Mouse (Mus musculus): Measurements from ENCODE around the gene Cntnap5a. TPM values are rescaled to one million over a fixed set of nuclear protein-coding genes. Genes with fewer than 3 reads are reported as not detected.

Cntnap5a gene
- polyA plus RNA-seq, 1 experiment: 0.10 TPM

GRCm38 (mm10) chr1:115925953-115926665 lies 241.6 kb downstream of the Cntnap5a start:
- H3K4me1 ChIP-seq (ENCODE audit: control insufficient read depth, insufficient read depth, low read length): no peaks in the 10 kb centered on the region
- no peaks in the 10 kb centered on the region for H3K36me3 ChIP-seq (ENCODE audit: control insufficient read depth, insufficient read depth, low read length, poor library complexity, severe bottlenecking)
- no peaks in the 10 kb centered on the region for H3K27me3 ChIP-seq (ENCODE audit: control insufficient read depth, insufficient read depth, low read length, poor library complexity, severe bottlenecking)
- no peak overlapping the region for H3K27ac ChIP-seq (ENCODE audit: insufficient read depth, low read length)
- H3K9me3 ChIP-seq (replicated peaks; ENCODE audit: control insufficient read depth, insufficient read depth, low read length, poor library complexity, severe bottlenecking): no peaks in the 10 kb centered on the region
- no peak overlapping the region for H3K4me3 ChIP-seq (ENCODE audit: low read depth, low read length)
- TF ChIP-seq EP300 (IDR thresholded peaks at IDR 0.05; ENCODE audit: insufficient read depth, low read depth, low read length) (no peak), CTCF (IDR thresholded peaks at IDR 0.05; ENCODE audit: low read depth, low read length) (no peak), POLR2A (IDR thresholded peaks at IDR 0.05; ENCODE audit: insufficient read depth, low read length) (no peak)
- H3K9ac ChIP-seq (ENCODE audit: low read depth, poor library complexity, severe bottlenecking): no peak overlapping the region

DNA sequence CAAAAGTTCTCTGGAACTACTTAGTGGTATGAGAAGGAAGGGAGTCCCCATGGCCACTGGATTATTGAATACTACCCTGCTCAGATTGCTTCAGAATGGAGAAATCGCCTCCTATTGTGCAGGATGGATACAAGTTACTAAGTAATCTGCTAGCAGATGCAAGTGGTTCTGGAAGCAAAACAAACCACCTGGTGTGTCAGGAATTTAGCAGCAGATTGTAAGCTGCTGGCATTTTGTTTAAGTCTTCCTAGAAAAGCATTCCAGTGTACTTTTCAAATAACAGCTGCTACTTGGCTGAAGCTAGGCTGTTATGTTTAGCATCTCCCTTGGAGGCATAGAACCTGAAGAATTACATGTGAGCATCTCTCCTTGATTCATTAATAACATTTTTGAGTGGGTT lies 247.5 kb downstream of the Cntnap5a start:
- no peak overlapping the region for H3K9ac ChIP-seq (ENCODE audit: low read depth, poor library complexity, severe bottlenecking)
- H3K27ac ChIP-seq (ENCODE audit: insufficient read depth, low read length): no peak overlapping the region
- H3K9me3 ChIP-seq (replicated peaks; ENCODE audit: control insufficient read depth, insufficient read depth, low read length, poor library complexity, severe bottlenecking): no peaks in the 10 kb centered on the region
- H3K27me3 ChIP-seq (ENCODE audit: control insufficient read depth, insufficient read depth, low read length, poor library complexity, severe bottlenecking): no peaks in the 10 kb centered on the region
- H3K4me3 ChIP-seq (ENCODE audit: low read depth, low read length): no peak overlapping the region
- no peaks in the 10 kb centered on the region for H3K36me3 ChIP-seq (ENCODE audit: control insufficient read depth, insufficient read depth, low read length, poor library complexity, severe bottlenecking)
- no peak for TF ChIP-seq CTCF (IDR thresholded peaks at IDR 0.05; ENCODE audit: low read depth, low read length)
- TF ChIP-seq POLR2A (IDR thresholded peaks at IDR 0.05; ENCODE audit: insufficient read depth, low read length): no peak
- TF ChIP-seq EP300 (IDR thresholded peaks at IDR 0.05; ENCODE audit: insufficient read depth, low read depth, low read length): no peak
- no peaks in the 10 kb centered on the region for H3K4me1 ChIP-seq (ENCODE audit: control insufficient read depth, insufficient read depth, low read length)

- Histone ChIP-seq H3K4me3 (ENCODE audit: low read depth, low read length) (no peak overlapping the region), H3K9ac (ENCODE audit: low read depth, poor library complexity, severe bottlenecking) (no peak overlapping the region), H3K27me3 (ENCODE audit: control insufficient read depth, insufficient read depth, low read length, poor library complexity, severe bottlenecking) (no peaks in the 10 kb centered on the region), H3K27ac (ENCODE audit: insufficient read depth, low read length) (no peak overlapping the region), H3K9me3 (replicated peaks; ENCODE audit: control insufficient read depth, insufficient read depth, low read length, poor library complexity, severe bottlenecking) (no peaks in the 10 kb centered on the region), H3K4me1 (ENCODE audit: control insufficient read depth, insufficient read depth, low read length) (no peaks in the 10 kb centered on the region), H3K36me3 (ENCODE audit: control insufficient read depth, insufficient read depth, low read length, poor library complexity, severe bottlenecking) (no peaks in the 10 kb centered on the region)
- TF ChIP-seq POLR2A (IDR thresholded peaks at IDR 0.05; ENCODE audit: insufficient read depth, low read length): no peak
- TF ChIP-seq CTCF (IDR thresholded peaks at IDR 0.05; ENCODE audit: low read depth, low read length): no peak
- TF ChIP-seq EP300 (IDR thresholded peaks at IDR 0.05; ENCODE audit: insufficient read depth, low read depth, low read length): no peak
These were observed 261.3 kb downstream of the Cntnap5a start for GRCm38 (mm10) chr1:115945892-115946291.

GRCm38 (mm10) chr1:115956528-115956927 lies 272.0 kb downstream of the Cntnap5a start:
- no peaks in the 10 kb centered on the region for H3K4me1 ChIP-seq (ENCODE audit: control insufficient read depth, insufficient read depth, low read length)
- no peak overlapping the region for H3K9ac ChIP-seq (ENCODE audit: low read depth, poor library complexity, severe bottlenecking)

GRCm38 (mm10) chr1:115964993-115965575 lies 280.5 kb downstream of the Cntnap5a start:
- Histone ChIP-seq H3K27ac (ENCODE audit: insufficient read depth, low read length) (no peak overlapping the region), H3K36me3 (ENCODE audit: control insufficient read depth, insufficient read depth, low read length, poor library complexity, severe bottlenecking) (no peaks in the 10 kb centered on the region), H3K4me3 (ENCODE audit: low read depth, low read length) (no peak overlapping the region), H3K9ac (ENCODE audit: low read depth, poor library complexity, severe bottlenecking) (no peak overlapping the region), H3K9me3 (replicated peaks; ENCODE audit: control insufficient read depth, insufficient read depth, low read length, poor library complexity, severe bottlenecking) (no peaks in the 10 kb centered on the region), H3K4me1 (ENCODE audit: control insufficient read depth, insufficient read depth, low read length) (no peaks in the 10 kb centered on the region), H3K27me3 (ENCODE audit: control insufficient read depth, insufficient read depth, low read length, poor library complexity, severe bottlenecking) (no peaks in the 10 kb centered on the region)
- no peak for TF ChIP-seq CTCF (IDR thresholded peaks at IDR 0.05; ENCODE audit: low read depth, low read length)
- TF ChIP-seq POLR2A (IDR thresholded peaks at IDR 0.05; ENCODE audit: insufficient read depth, low read length): no peak
- TF ChIP-seq EP300 (IDR thresholded peaks at IDR 0.05; ENCODE audit: insufficient read depth, low read depth, low read length): no peak

More at GRCm38 (mm10) chr1:115956528-115956927, 272.0 kb downstream of the Cntnap5a start:
- TF ChIP-seq POLR2A (IDR thresholded peaks at IDR 0.05; ENCODE audit: insufficient read depth, low read length): no peak
- TF ChIP-seq EP300 (IDR thresholded peaks at IDR 0.05; ENCODE audit: insufficient read depth, low read depth, low read length): no peak
- no peak for TF ChIP-seq CTCF (IDR thresholded peaks at IDR 0.05; ENCODE audit: low read depth, low read length)
- Histone ChIP-seq H3K27me3 (ENCODE audit: control insufficient read depth, insufficient read depth, low read length, poor library complexity, severe bottlenecking) (no peaks in the 10 kb centered on the region), H3K27ac (ENCODE audit: insufficient read depth, low read length) (no peak overlapping the region), H3K9me3 (replicated peaks; ENCODE audit: control insufficient read depth, insufficient read depth, low read length, poor library complexity, severe bottlenecking) (no peaks in the 10 kb centered on the region), H3K36me3 (ENCODE audit: control insufficient read depth, insufficient read depth, low read length, poor library complexity, severe bottlenecking) (no peaks in the 10 kb centered on the region), H3K4me3 (ENCODE audit: low read depth, low read length) (no peak overlapping the region)

DNA sequence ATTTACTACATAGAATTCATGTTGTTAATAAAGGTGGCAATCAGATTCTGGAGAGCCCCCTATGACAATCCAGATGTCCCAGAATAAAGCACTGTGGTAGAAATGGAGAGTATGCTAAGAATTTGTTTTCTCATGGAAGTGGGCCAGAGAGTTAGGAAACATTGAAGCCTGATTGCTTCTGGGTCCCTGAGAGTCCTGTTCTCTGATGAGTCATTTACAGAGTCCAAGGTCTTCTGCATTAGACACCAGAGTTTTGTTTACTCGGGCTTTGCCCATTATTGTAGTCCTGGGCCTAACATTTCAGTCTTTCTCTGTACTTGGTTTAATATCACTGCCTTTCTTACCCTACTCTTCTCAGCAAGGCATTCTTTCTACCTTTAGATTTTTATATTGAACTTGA lies 305.6 kb downstream of the Cntnap5a start:
- Histone ChIP-seq H3K27ac (ENCODE audit: insufficient read depth, low read length) (no peak overlapping the region), H3K4me1 (ENCODE audit: control insufficient read depth, insufficient read depth, low read length) (no peaks in the 10 kb centered on the region), H3K36me3 (ENCODE audit: control insufficient read depth, insufficient read depth, low read length, poor library complexity, severe bottlenecking) (no peaks in the 10 kb centered on the region), H3K9ac (ENCODE audit: low read depth, poor library complexity, severe bottlenecking) (no peak overlapping the region), H3K27me3 (ENCODE audit: control insufficient read depth, insufficient read depth, low read length, poor library complexity, severe bottlenecking) (no peaks in the 10 kb centered on the region), H3K4me3 (ENCODE audit: low read depth, low read length) (no peak overlapping the region), H3K9me3 (replicated peaks; ENCODE audit: control insufficient read depth, insufficient read depth, low read length, poor library complexity, severe bottlenecking) (no peaks in the 10 kb centered on the region)
- no peak for TF ChIP-seq EP300 (IDR thresholded peaks at IDR 0.05; ENCODE audit: insufficient read depth, low read depth, low read length)
- TF ChIP-seq POLR2A (IDR thresholded peaks at IDR 0.05; ENCODE audit: insufficient read depth, low read length): no peak
- TF ChIP-seq CTCF (IDR thresholded peaks at IDR 0.05; ENCODE audit: low read depth, low read length): no peak

All from ES-Bruce4 (cell line).